Comparison of ENCODE assay signal across 9 mouse cellular contexts in genomic region chr1:118457883-118458259, GRCm38 (mm10).
A peak's percentile ranks its signal among the peaks of the same experiment; 100 is the strongest.
DNase-seq lines count a peak whose midpoint lies in the region; ATAC-seq and TF ChIP-seq lines count a peak whose summit lies in the region.
"Had no signal": no experiment of that assay in that cellular context is flagged by ENCODE, and none has a peak within 500 bp of the region (broad histone marks: within the 10 kb centered on the region; RNA-seq: fewer than 3 reads in every experiment).

No protein-coding gene starts in this region.

- H3K9me3 ChIP-seq in heart, embryonic 10.5 days: no peaks in the 10 kb centered on the region
- no peaks in the 10 kb centered on the region for H3K9me3 ChIP-seq in MEL (replicated peaks; ENCODE audit: insufficient read depth, low read length)
- H3K9me3 ChIP-seq in hindbrain, embryonic 14.5 days (ENCODE audit: control insufficient read depth, low read length): no peaks in the 10 kb centered on the region
- H3K9me3 ChIP-seq in midbrain, embryonic 15.5 days: no peaks in the 10 kb centered on the region

- no peak for TF ChIP-seq CTCF in MEL (IDR thresholded peaks at IDR 0.05 in 2 of 3, conservative IDR thresholded peaks at IDR 0.05 in 1 of 3; ENCODE audit: control insufficient read depth in 1 of 3, insufficient read depth in 1 of 3, low read depth in 2 of 3, low read length in 3 of 3, poor library complexity in 1 of 3, severe bottlenecking in 1 of 3)

- no peak for TF ChIP-seq EP300 in MEL (IDR thresholded peaks at IDR 0.05; ENCODE audit: low read depth in 1 of 2, low read length in 2 of 2)

- H3K79me2 ChIP-seq in MEL (ENCODE audit: control insufficient read depth, insufficient read depth, low read length, poor library complexity): peaks cover 8% of the 10 kb centered on the region

- no peak for DNase-seq in heart, embryonic 10.5 days (ENCODE audit: low spot score)
- DNase-seq in heart, adult 9 months (ENCODE audit: low spot score in 2 of 2): no peak
- DNase-seq in MEL (ENCODE audit: low read depth, low spot score): no peak
- no peak for DNase-seq in hindbrain, embryonic 14.5 days (ENCODE audit: low spot score)
- DNase-seq in frontal cortex, postnatal 25 days (ENCODE audit: low spot score in 2 of 2): no peak
- no peak for DNase-seq in cerebellum, adult 9-11 months
- no peak for DNase-seq in kidney, adult 18-20 months
- DNase-seq: adrenal gland, postnatal 10 days had no signal

- H3K27ac ChIP-seq in heart, embryonic 10.5 days: peak overlapping the region; percentile 64; the same call in 1 of the 2 replicates
- H3K27ac ChIP-seq in MEL (ENCODE audit: control insufficient read depth, low read depth, low read length): peak overlapping the region; percentile 64
- peak overlapping the region; percentile 55; the same call in 1 of the 2 replicates for H3K27ac ChIP-seq in hindbrain, embryonic 14.5 days
- H3K27ac ChIP-seq in midbrain, embryonic 15.5 days: 0 out of 2 replicates have a peak overlapping the region, but pooled peaks have one; percentile 5

- WGBS in heart, embryonic 10.5 days: 50% methylated on average over 1 of the region's 1 CpGs
- 14% methylated on average over 1 of the region's 1 CpGs for WGBS in hindbrain, embryonic 14.5 days
- 22% methylated on average over 1 of the region's 1 CpGs for WGBS in midbrain, embryonic 15.5 days

- peaks cover 20% of the 10 kb centered on the region for H3K36me3 ChIP-seq in heart, embryonic 10.5 days
- H3K36me3 ChIP-seq in MEL (ENCODE audit: control insufficient read depth in 1 of 2, insufficient read depth in 2 of 2, low read length in 2 of 2): peaks cover 0 to 13% of the 10 kb centered on the region in 2 experiments; a peak in 2 of 4 replicates
- H3K36me3 ChIP-seq in hindbrain, embryonic 14.5 days (replicated peaks; ENCODE audit: control insufficient read depth, insufficient read depth): peaks cover 13% of the 10 kb centered on the region
- no peaks in the 10 kb centered on the region for H3K36me3 ChIP-seq in midbrain, embryonic 15.5 days (replicated peaks)

- no peaks in the 10 kb centered on the region for H3K27me3 ChIP-seq in heart, embryonic 10.5 days (ENCODE audit: insufficient read depth, poor library complexity, severe bottlenecking)
- no peaks in the 10 kb centered on the region for H3K27me3 ChIP-seq in MEL (ENCODE audit: control insufficient read depth in 1 of 2, insufficient read depth in 2 of 2, low read length in 2 of 2)
- no peaks in the 10 kb centered on the region for H3K27me3 ChIP-seq in hindbrain, embryonic 14.5 days (ENCODE audit: control insufficient read depth, insufficient read depth, low read length)
- no peaks in the 10 kb centered on the region for H3K27me3 ChIP-seq in midbrain, embryonic 15.5 days (replicated peaks)

- H3K4me2 ChIP-seq in hindbrain, embryonic 14.5 days (replicated peaks): peak overlapping the region; percentile 60
- H3K4me2 ChIP-seq in midbrain, embryonic 15.5 days: peak overlapping the region; percentile 6; the same call in 1 of the 2 replicates

- TF ChIP-seq POLR2A in MEL (IDR thresholded peaks at IDR 0.05; ENCODE audit: control insufficient read depth in 1 of 2, insufficient read depth in 1 of 2, low read depth in 1 of 2, low read length in 2 of 2, poor library complexity in 1 of 2): no peak

- peak overlapping the region; percentile 38 for H3K4me3 ChIP-seq in heart, embryonic 10.5 days
- H3K4me3 ChIP-seq in MEL (ENCODE audit: control insufficient read depth in 1 of 2, insufficient read depth in 1 of 2, low read depth in 2 of 2, low read length in 2 of 2): peak overlapping the region; percentile 18 to 46
- no peak overlapping the region for H3K4me3 ChIP-seq in hindbrain, embryonic 14.5 days (replicated peaks; ENCODE audit: low read length)
- no peak overlapping the region for H3K4me3 ChIP-seq in midbrain, embryonic 15.5 days

- H3K4me1 ChIP-seq in heart, embryonic 10.5 days: peaks cover 35% of the 10 kb centered on the region
- peaks cover 7 to 17% of the 10 kb centered on the region in 2 experiments; a peak in 3 of 4 replicates for H3K4me1 ChIP-seq in MEL (ENCODE audit: control insufficient read depth in 1 of 2, insufficient read depth in 2 of 2, low read length in 2 of 2)
- H3K4me1 ChIP-seq in hindbrain, embryonic 14.5 days (replicated peaks; ENCODE audit: control insufficient read depth, insufficient read depth, low read length): peaks cover 30% of the 10 kb centered on the region
- peaks cover 41% of the 10 kb centered on the region for H3K4me1 ChIP-seq in midbrain, embryonic 15.5 days

- ATAC-seq in hindbrain, embryonic 14.5 days (ENCODE audit: low FRiP score): no peak
- no peak for ATAC-seq in midbrain, embryonic 15.5 days (replicated peaks)

- H3K9ac ChIP-seq in MEL (ENCODE audit: control insufficient read depth, low read depth, low read length, poor library complexity, severe bottlenecking): peak overlapping the region; percentile 39
- H3K9ac ChIP-seq in hindbrain, embryonic 14.5 days: peak overlapping the region; percentile 37; the same call in 1 of the 2 replicates
- H3K9ac ChIP-seq in midbrain, embryonic 15.5 days: no peak overlapping the region

- no peak for TF ChIP-seq RAD21 in MEL (IDR thresholded peaks at IDR 0.05; ENCODE audit: low read depth, low read length)

TF ChIP-seq in MEL, 35 proteins besides CTCF, POLR2A, EP300 and RAD21:
- TF ChIP-seq SMC3 (IDR thresholded peaks at IDR 0.05; ENCODE audit: low read depth, low read length) (no peak), MEF2A (IDR thresholded peaks at IDR 0.05; ENCODE audit: extremely low read depth, insufficient replicate concordance, low read depth, low read length, poor library complexity, severe bottlenecking) (no peak), MAZ (IDR thresholded peaks at IDR 0.05; ENCODE audit: low read depth, low read length) (0 out of 2 replicates have a peak, but pooled peaks have one; percentile 14), CHD2 (IDR thresholded peaks at IDR 0.05; ENCODE audit: low read length) (no peak), ZMIZ1 (IDR thresholded peaks at IDR 0.05; ENCODE audit: low read depth, low read length) (no peak), MAFK (IDR thresholded peaks at IDR 0.05; ENCODE audit: borderline replicate concordance, low read depth, low read length) (no peak)
TF ChIP-seq in MEL: peak in this region for 1.

Comparison
In these comparisons a context has a peak if more than half of its experiments do, and no peak if none do; other contexts are left out.
1. H3K27ac ChIP-seq: peak in every context shown above with its lines; median percentile 64 in heart, embryonic 10.5 days; 64 in MEL; 55 in hindbrain, embryonic 14.5 days; 5 in midbrain, embryonic 15.5 days.
2. H3K4me3 ChIP-seq: peak in heart, embryonic 10.5 days (single experiment) and MEL (2 of 2); none in hindbrain, embryonic 14.5 days (single experiment) and midbrain, embryonic 15.5 days (single experiment).